9 mouse cellular contexts compared by ENCODE assay signal in genomic region chr17:26439001-26439400, GRCm38 (mm10). TPM values are rescaled to one million over a fixed set of nuclear protein-coding genes. Genes with fewer than 3 reads are reported as not detected.
A peak's percentile ranks its signal among the peaks of the same experiment; 100 is the strongest.
DNase-seq lines count a peak whose midpoint lies in the region; TF ChIP-seq lines count a peak whose summit lies in the region.
"Had no signal": no experiment of that assay in that cellular context is flagged by ENCODE, and none has a peak within 500 bp of the region (broad histone marks: within the 10 kb centered on the region; RNA-seq: fewer than 3 reads in every experiment).

No protein-coding gene starts in this region.

- no peaks in the 10 kb centered on the region for H3K27me3 ChIP-seq in heart, adult 2 months (ENCODE audit: control insufficient read depth, insufficient read depth, low read length)
- no peaks in the 10 kb centered on the region; the same call in 1 of the 2 replicates for H3K27me3 ChIP-seq in ES-Bruce4 (ENCODE audit: control insufficient read depth, insufficient read depth, low read length, poor library complexity, severe bottlenecking)
- peaks cover 68% of the 10 kb centered on the region for H3K27me3 ChIP-seq in hindbrain, embryonic 10.5 days (ENCODE audit: insufficient read depth, poor library complexity, severe bottlenecking)

- H3K4me3 ChIP-seq in heart, adult 2 months, result peak overlapping the region; percentile 21; the same call in 1 of the 2 replicates
- H3K4me3 ChIP-seq in ES-Bruce4 (ENCODE audit: low read depth, low read length), result peak overlapping the region; percentile 45
- peak overlapping the region; percentile 49 for H3K4me3 ChIP-seq in hindbrain, embryonic 10.5 days

- no peaks in the 10 kb centered on the region for H3K9me3 ChIP-seq in ES-Bruce4 (replicated peaks; ENCODE audit: control insufficient read depth, insufficient read depth, low read length, poor library complexity, severe bottlenecking)
- H3K9me3 ChIP-seq in hindbrain, embryonic 10.5 days, result no peaks in the 10 kb centered on the region

- DNase-seq in heart, adult 2 months, result no peak
- DNase-seq in heart, postnatal 14 days, result no peak
- DNase-seq in hindbrain, embryonic 10.5 days (ENCODE audit: low spot score), result peak; percentile 37
- DNase-seq in mesoderm, embryonic 11.5 days (ENCODE audit: low read depth, low spot score), result peak; percentile 27
- DNase-seq in thymus, postnatal 10 days (ENCODE audit: low spot score in 2 of 2), result no peak
- DNase-seq in right cerebral cortex, adult 2 months (ENCODE audit: low spot score in 2 of 2), result no peak
- no peak for DNase-seq in cerebellum, adult 18-20 months
- DNase-seq: gastrocnemius, postnatal 25 days had no signal

- no peak for TF ChIP-seq EP300 in heart, adult 2 months (IDR thresholded peaks at IDR 0.05; ENCODE audit: insufficient read depth, low read depth, low read length)
- no peak for TF ChIP-seq EP300 in ES-Bruce4 (IDR thresholded peaks at IDR 0.05; ENCODE audit: insufficient read depth, low read depth, low read length)

- H3K9ac ChIP-seq in heart, adult 2 months (ENCODE audit: low read depth, low read length), result no peak overlapping the region
- H3K9ac ChIP-seq in ES-Bruce4 (ENCODE audit: low read depth, poor library complexity, severe bottlenecking), result peak overlapping the region; percentile 25

- H3K4me1 ChIP-seq in heart, adult 2 months (ENCODE audit: control insufficient read depth, insufficient read depth, low read length), result no peaks in the 10 kb centered on the region; the same call in 1 of the 2 replicates
- H3K4me1 ChIP-seq in ES-Bruce4 (ENCODE audit: control insufficient read depth, insufficient read depth, low read length), result no peaks in the 10 kb centered on the region
- peaks cover 7% of the 10 kb centered on the region for H3K4me1 ChIP-seq in hindbrain, embryonic 10.5 days (replicated peaks)

- intact Hi-C loops in heart, adult 2 months (cut with DNase I), result no loop called here
- intact Hi-C loops in heart, postnatal 14 days (cut with DNase I), result no loop called here

- H3K79me2 ChIP-seq in heart, adult 2 months (replicated peaks; ENCODE audit: control insufficient read depth, insufficient read depth, low read length), result no peaks in the 10 kb centered on the region

- no peak overlapping the region for H3K27ac ChIP-seq in heart, adult 2 months
- no peak overlapping the region for H3K27ac ChIP-seq in ES-Bruce4 (ENCODE audit: insufficient read depth, low read length)
- 0 out of 2 replicates have a peak overlapping the region, but pooled peaks have one; percentile 40 for H3K27ac ChIP-seq in hindbrain, embryonic 10.5 days

- WGBS in heart, adult 2 months, result 67% methylated on average over 52 of the region's 52 CpGs
- 9% methylated on average over 52 of the region's 52 CpGs for WGBS in hindbrain, embryonic 10.5 days

- no peaks in the 10 kb centered on the region for H3K36me3 ChIP-seq in heart, adult 2 months (ENCODE audit: control insufficient read depth, insufficient read depth, low read length)
- no peaks in the 10 kb centered on the region for H3K36me3 ChIP-seq in ES-Bruce4 (ENCODE audit: control insufficient read depth, insufficient read depth, low read length, poor library complexity, severe bottlenecking)
- H3K36me3 ChIP-seq in hindbrain, embryonic 10.5 days, result no peaks in the 10 kb centered on the region

- no peak for TF ChIP-seq POLR2A in heart, adult 2 months (IDR thresholded peaks at IDR 0.05; ENCODE audit: insufficient read depth, low read depth, low read length)
- TF ChIP-seq POLR2A in ES-Bruce4 (IDR thresholded peaks at IDR 0.05; ENCODE audit: insufficient read depth, low read length), result no peak

- no peak for TF ChIP-seq CTCF in heart, adult 2 months (IDR thresholded peaks at IDR 0.05)
- TF ChIP-seq CTCF in ES-Bruce4 (IDR thresholded peaks at IDR 0.05; ENCODE audit: low read depth, low read length), result no peak

RNA-seq across cellular contexts. Expression of gene Neurl1b, which starts 24.4 kb away (rescaled TPM):
- 1 to 10 TPM; 3.9 to 5.0 TPM for total RNA-seq in heart, adult 2 months (2021)
- polyA plus RNA-seq in heart, adult 2 months (2012; rRNA removed), result 4.6 and 4.7 TPM in 2 replicates
- total RNA-seq in heart, postnatal 14 days (2021), result 10 to 100 TPM in 1 of 2 experiments, 1 to 10 TPM in 1; 8.9 to 12.3 TPM
- 3.3 and 4.2 TPM in 2 replicates for polyA plus RNA-seq in ES-Bruce4 (2011; ENCODE audit: insufficient read depth, insufficient read length, low read depth, missing spikeins)
- polyA plus RNA-seq in hindbrain, embryonic 10.5 days (2016; fragmentation: Nextera tagmentation; extraction: Ambion mirVana), result 0.07 and 0.16 TPM in 2 replicates

Comparison
In these comparisons a context has a peak if more than half of its experiments do, and no peak if none do; other contexts are left out.
1. DNase-seq: peak in hindbrain, embryonic 10.5 days (single experiment) and mesoderm, embryonic 11.5 days (single experiment); none in heart, adult 2 months (0 of 2), heart, postnatal 14 days (0 of 2), thymus, postnatal 10 days (0 of 2), right cerebral cortex, adult 2 months (0 of 2) and cerebellum, adult 18-20 months (0 of 2).
2. Peak in every context shown above with its lines, with median percentiles within 50 percentile points of each other: H3K4me3 ChIP-seq.